Mouse (Mus musculus): ENCODE data around the gene Cavin1.

DNA sequence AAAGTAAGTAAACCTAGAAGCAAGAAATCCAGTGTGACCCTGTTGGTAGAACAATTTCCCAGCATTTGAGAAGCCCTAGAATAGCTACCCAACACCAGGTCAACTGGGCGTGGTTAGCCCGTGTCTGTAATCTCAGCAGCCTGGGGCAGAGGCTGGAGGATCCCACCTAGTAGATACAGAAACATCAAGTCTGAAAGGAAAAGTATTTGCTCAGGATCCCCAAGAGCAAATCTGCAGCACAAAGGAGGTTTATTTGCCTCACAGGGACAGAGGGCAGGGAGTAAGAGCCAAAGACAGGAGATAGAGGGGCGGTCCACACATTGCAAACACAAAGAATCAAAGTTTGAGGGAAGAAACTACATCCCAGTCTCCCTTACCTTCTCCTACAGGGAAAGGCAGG, 28.6 kb upstream of the Cavin1 start:
- TF ChIP-seq POLR2A (IDR thresholded peaks at IDR 0.05; ENCODE audit: insufficient read length, low read depth), result no peak
- TF ChIP-seq USF1 (IDR thresholded peaks at IDR 0.05; ENCODE audit: low read depth), result no peak
- TF ChIP-seq MAX (IDR thresholded peaks at IDR 0.05; ENCODE audit: low read depth), result no peak
- no peak for TF ChIP-seq TCF12 (IDR thresholded peaks at IDR 0.05; ENCODE audit: insufficient read depth, poor library complexity, severe bottlenecking)
- no peak for TF ChIP-seq E2F4 (IDR thresholded peaks at IDR 0.05; ENCODE audit: insufficient read depth)
- no peak for TF ChIP-seq TCF3 (IDR thresholded peaks at IDR 0.05; ENCODE audit: insufficient read length, low read depth)
- no peak for TF ChIP-seq MYOG (IDR thresholded peaks at IDR 0.05; ENCODE audit: control insufficient read depth in 1 of 3, insufficient read depth in 1 of 3, insufficient read length in 2 of 3, low read depth in 2 of 3)
- no peak for TF ChIP-seq CEBPB (IDR thresholded peaks at IDR 0.05; ENCODE audit: insufficient read depth, poor library complexity, severe bottlenecking)
- no peak for TF ChIP-seq POLR2AphosphoS2 (IDR thresholded peaks at IDR 0.05; ENCODE audit: insufficient read length, low read depth)
- no peak for TF ChIP-seq MYOD1 (IDR thresholded peaks at IDR 0.05; ENCODE audit: control insufficient read depth in 1 of 3, insufficient read length in 2 of 3, low read depth in 2 of 3)

Measured in myocyte (in vitro differentiated cells).